Mouse (Mus musculus): ENCODE measurements at regions not wholly inside any gene's neighbourhood (a gene's known extent, or its start where the extent isn't known, plus 50 kb on each side); places are given as distances from the start of the nearest gene placed in this dataset.
A peak's percentile ranks its signal among the peaks of the same experiment; 100 is the strongest.

- Histone ChIP-seq H3K4me1 (ENCODE audit: control insufficient read depth in 1 of 2, insufficient read depth in 2 of 2) (peaks cover 0 to 2% of the 10 kb centered on the region in 2 experiments; a peak in 1 of 4 replicates), H3K36me3 (replicated peaks in 1 of 2; ENCODE audit: control insufficient read depth in 1 of 2, insufficient read depth in 1 of 2, low read length in 1 of 2) (no peaks in the 10 kb centered on the region), H3K79me2 (replicated peaks; ENCODE audit: control insufficient read depth, extremely low read depth, insufficient read depth, poor library complexity, severe bottlenecking) (no peaks in the 10 kb centered on the region), H3K4me3 (replicated peaks in 1 of 3; ENCODE audit: low read depth in 2 of 3, low read length in 2 of 3, poor library complexity in 1 of 3) (no peak overlapping the region), H3K4me2 (ENCODE audit: insufficient read depth, low read depth, poor library complexity, severe bottlenecking) (no peak overlapping the region), H3K27me3 (replicated peaks) (no peaks in the 10 kb centered on the region), H3K27ac (ENCODE audit: insufficient read depth, low read depth) (no peak overlapping the region), H3K9ac (ENCODE audit: insufficient read depth, low read depth) (no peak overlapping the region), H3K9me3 (replicated peaks; ENCODE audit: low read length) (no peaks in the 10 kb centered on the region)
- DNase-seq (ENCODE audit: extremely low read depth) = peak; percentile 33
- TF ChIP-seq CTCF (conservative IDR thresholded peaks at IDR 0.05 in 1 of 2, IDR thresholded peaks at IDR 0.05 in 1 of 2; ENCODE audit: low read depth in 2 of 2, low read length in 2 of 2) (peak in 1 of 2 experiments; percentile 63; a peak in 2 of 4 replicates), RAD21 (IDR thresholded peaks at IDR 0.05; ENCODE audit: low read depth, low read length) (peak; percentile 40), ZKSCAN1 (IDR thresholded peaks at IDR 0.05; ENCODE audit: borderline replicate concordance, low read depth, low read length) (no peak), ELF1 (IDR thresholded peaks at IDR 0.05; ENCODE audit: low read depth, low read length) (no peak), NRF1 (IDR thresholded peaks at IDR 0.05; ENCODE audit: low read depth, low read length) (no peak), TBP (conservative IDR thresholded peaks at IDR 0.05; ENCODE audit: low read depth, low read length) (no peak), ZMIZ1 (IDR thresholded peaks at IDR 0.05; ENCODE audit: low read depth, low read length) (no peak), MEF2A (IDR thresholded peaks at IDR 0.05; ENCODE audit: borderline replicate concordance, low read depth, low read length) (no peak), SIN3A (IDR thresholded peaks at IDR 0.05; ENCODE audit: low read length) (no peak), KAT2A (IDR thresholded peaks at IDR 0.05; ENCODE audit: insufficient replicate concordance, low read length) (no peak), SMC3 (IDR thresholded peaks at IDR 0.05; ENCODE audit: low read depth, low read length) (peak; percentile 57)
- in situ Hi-C loops (cut with MboI; ENCODE audit: low pct_ligation_motif_present, low pct_unique_long_range_greater_than_20kb, low sequenced_read_pairs) = no loop called here
- dilution Hi-C loops (cut with MboI; ENCODE audit: extremely low pct_ligation_motif_present, extremely low pct_unique_long_range_greater_than_20kb, low sequenced_read_pairs) = no loop called here
Measured at GRCm38 (mm10) chr13:101117311-101117710, 284.1 kb upstream of the Slc30a5 start.

GRCm38 (mm10) chr13:101115296-101115695 lies 282.1 kb upstream of the Slc30a5 start:
- Histone ChIP-seq H3K27ac (ENCODE audit: insufficient read depth, low read depth) (no peak overlapping the region), H3K4me3 (replicated peaks in 1 of 3; ENCODE audit: low read depth in 2 of 3, low read length in 2 of 3, poor library complexity in 1 of 3) (no peak overlapping the region), H3K79me2 (replicated peaks; ENCODE audit: control insufficient read depth, extremely low read depth, insufficient read depth, poor library complexity, severe bottlenecking) (no peaks in the 10 kb centered on the region), H3K4me1 (ENCODE audit: control insufficient read depth in 1 of 2, insufficient read depth in 2 of 2) (no peaks in the 10 kb centered on the region), H3K9me3 (replicated peaks; ENCODE audit: low read length) (no peaks in the 10 kb centered on the region), H3K9ac (ENCODE audit: insufficient read depth, low read depth) (no peak overlapping the region), H3K27me3 (replicated peaks) (no peaks in the 10 kb centered on the region), H3K36me3 (replicated peaks in 1 of 2; ENCODE audit: control insufficient read depth in 1 of 2, insufficient read depth in 1 of 2, low read length in 1 of 2) (no peaks in the 10 kb centered on the region), H3K4me2 (ENCODE audit: insufficient read depth, low read depth, poor library complexity, severe bottlenecking) (no peak overlapping the region)
- TF ChIP-seq E2F4 (IDR thresholded peaks at IDR 0.05; ENCODE audit: insufficient replicate concordance, low read depth, low read length) (no peak), CTCF (conservative IDR thresholded peaks at IDR 0.05 in 1 of 2, IDR thresholded peaks at IDR 0.05 in 1 of 2; ENCODE audit: low read depth in 2 of 2, low read length in 2 of 2) (no peak), USF1 (IDR thresholded peaks at IDR 0.05; ENCODE audit: low read depth, low read length) (no peak), MAFK (IDR thresholded peaks at IDR 0.05; ENCODE audit: insufficient replicate concordance, low read length) (no peak), USF2 (conservative IDR thresholded peaks at IDR 0.05; ENCODE audit: low read depth, low read length) (no peak), SIN3A (IDR thresholded peaks at IDR 0.05; ENCODE audit: low read length) (no peak), MYC (IDR thresholded peaks at IDR 0.05; ENCODE audit: low read depth, low read length) (no peak), JUN (IDR thresholded peaks at IDR 0.05; ENCODE audit: insufficient read depth, low read depth, low read length) (no peak), MXI1 (IDR thresholded peaks at IDR 0.05; ENCODE audit: low read depth, low read length) (no peak), NRF1 (IDR thresholded peaks at IDR 0.05; ENCODE audit: low read depth, low read length) (no peak)
- in situ Hi-C loops (cut with MboI; ENCODE audit: low pct_ligation_motif_present, low pct_unique_long_range_greater_than_20kb, low sequenced_read_pairs) = no loop called here
- dilution Hi-C loops (cut with MboI; ENCODE audit: extremely low pct_ligation_motif_present, extremely low pct_unique_long_range_greater_than_20kb, low sequenced_read_pairs) = no loop called here
- DNase-seq (ENCODE audit: extremely low read depth) = no peak

Data from CH12.LX (cell line).